Mouse (Mus musculus) forebrain, embryonic 15.5 days (tissue): ENCODE measurements around the gene Gm11639. TPM values are rescaled to one million over a fixed set of nuclear protein-coding genes. Genes with fewer than 3 reads are reported as not detected.

Source experiments
- ATAC-seq: fragments of 200-750 bp; cut with Nextera tagmentation; replicated peaks from 2 replicates; pipeline ENCODE4 v1.8.0; 2017; ENCODE audit warnings: mild to moderate bottlenecking, moderate TSS enrichment, moderate library complexity
- H3K27ac ChIP-seq: fragments of 300-500 bp; sonication (generic); replicated peaks from 2 replicates; pipeline ENCODE4 v1.5.1; 2015; ENCODE audit warnings: mild to moderate bottlenecking, inconsistent platforms
- H3K27me3 ChIP-seq: fragments of 300-500 bp; sonication (generic); 2 replicates; pipeline ENCODE4 v1.6.1; 2015; ENCODE audit warnings: inconsistent platforms
- H3K36me3 ChIP-seq: fragments of 300-500 bp; sonication (generic); 2 replicates; pipeline ENCODE4 v1.6.1; 2015; ENCODE audit warnings: mild to moderate bottlenecking, inconsistent platforms
- H3K4me1 ChIP-seq: fragments of 300-500 bp; sonication (generic); 2 replicates; pipeline ENCODE4 v1.6.1; 2015; ENCODE audit warnings: inconsistent platforms
- H3K4me2 ChIP-seq: fragments of 300-500 bp; sonication (generic); replicated peaks from 2 replicates; pipeline ENCODE4 v1.6.1; 2015; ENCODE audit warnings: mild to moderate bottlenecking, inconsistent platforms
- H3K4me3 ChIP-seq: fragments of 300-500 bp; sonication (generic); 2 replicates; pipeline ENCODE4 v1.5.1; 2015; ENCODE audit warnings: mild to moderate bottlenecking, inconsistent platforms
- H3K9ac ChIP-seq: fragments of 300-500 bp; sonication (generic); replicated peaks from 2 replicates; pipeline ENCODE4 v1.6.1; 2015; ENCODE audit warnings: mild to moderate bottlenecking, inconsistent platforms
- H3K9me3 ChIP-seq: fragments of 300-500 bp; sonication (generic); 2 replicates; pipeline ENCODE4 v1.6.1; 2016; ENCODE audit warnings: inconsistent platforms
- WGBS: fragments of 180-500 bp; shearing (Covaris S2); methylation state at CpG from one replicate; pipeline ENCODE4 v1.1.7; 2015; ENCODE audit warnings: mixed read lengths; 5-methylcytosine and 5-hydroxymethylcytosine counted together
- polyA plus RNA-seq: library from polyadenylated mRNA; unstranded; fragments of >200 nt; fragmentation: Nextera tagmentation; extraction: Ambion mirVana; gene quantifications from 2 replicates; pipeline ENCODE4 v1.2.1, GENCODE M21; 2015

Gene Gm11639
- polyA plus RNA-seq = 0.01 and 0.18 TPM in 2 replicates

GRCm38 (mm10) chr11:104685548-104685947 is at the start of gene Gm11639:
Gene Gm11639, plus strand, starts transcription at chr11:104685707.
- H3K9me3 ChIP-seq = no peaks in the 10 kb centered on the region
- WGBS = 27% methylated on average over 23 of the region's 23 CpGs
- H3K4me1 ChIP-seq = no peaks in the 10 kb centered on the region
- H3K9ac ChIP-seq = no peak within 1 kb of the TSS
- H3K27me3 ChIP-seq = no peaks in the 10 kb centered on the region
- ATAC-seq = no peak
- no peak within 1 kb of the TSS for H3K27ac ChIP-seq
- H3K4me3 ChIP-seq = no peak within 1 kb of the TSS
- H3K4me2 ChIP-seq = peak within 1 kb of the TSS; percentile 17; the same call in 1 of the 2 replicates
- no peaks in the 10 kb centered on the region for H3K36me3 ChIP-seq

GRCm38 (mm10) chr11:104637010-104637409 is 48.5 kb upstream of the Gm11639 start:
- no peak overlapping the region for H3K4me3 ChIP-seq
- ATAC-seq = no peak
- no peaks in the 10 kb centered on the region for H3K36me3 ChIP-seq
- 93% methylated on average over 14 of the region's 14 CpGs for WGBS
- no peaks in the 10 kb centered on the region for H3K27me3 ChIP-seq
- no peak overlapping the region for H3K27ac ChIP-seq
- no peak overlapping the region for H3K4me2 ChIP-seq
- H3K9me3 ChIP-seq = no peaks in the 10 kb centered on the region
- no peaks in the 10 kb centered on the region for H3K4me1 ChIP-seq
- H3K9ac ChIP-seq = no peak overlapping the region

- Histone ChIP-seq H3K36me3 (no peaks in the 10 kb centered on the region), H3K9ac (no peak overlapping the region)
- no peak for ATAC-seq
These were observed 47.5 kb upstream of the Gm11639 start for GRCm38 (mm10) chr11:104638006-104638405.

GRCm38 (mm10) chr11:104638906-104639305 is 46.6 kb upstream of the Gm11639 start:
- WGBS = 92% methylated on average over 2 of the region's 2 CpGs
- H3K36me3 ChIP-seq = no peaks in the 10 kb centered on the region
- no peak overlapping the region for H3K4me2 ChIP-seq
- H3K27ac ChIP-seq = no peak overlapping the region
- no peaks in the 10 kb centered on the region for H3K9me3 ChIP-seq
- ATAC-seq = no peak
- H3K4me1 ChIP-seq = no peaks in the 10 kb centered on the region
- H3K4me3 ChIP-seq = no peak overlapping the region
- H3K27me3 ChIP-seq = no peaks in the 10 kb centered on the region
- no peak overlapping the region for H3K9ac ChIP-seq

More at GRCm38 (mm10) chr11:104638006-104638405, 47.5 kb upstream of the Gm11639 start:
- no peaks in the 10 kb centered on the region for H3K9me3 ChIP-seq
- no peak overlapping the region for H3K4me3 ChIP-seq
- no peaks in the 10 kb centered on the region for H3K4me1 ChIP-seq
- no peak overlapping the region for H3K4me2 ChIP-seq
- 53% methylated on average over 5 of the region's 5 CpGs for WGBS
- H3K27ac ChIP-seq = no peak overlapping the region
- H3K27me3 ChIP-seq = no peaks in the 10 kb centered on the region

- ATAC-seq = no peak
- H3K27me3 ChIP-seq = no peaks in the 10 kb centered on the region
- WGBS = 87% methylated on average over 9 of the region's 9 CpGs
- H3K27ac ChIP-seq = no peak overlapping the region
- no peaks in the 10 kb centered on the region for H3K36me3 ChIP-seq
- no peak overlapping the region for H3K4me2 ChIP-seq
- no peak overlapping the region for H3K4me3 ChIP-seq
- no peak overlapping the region for H3K9ac ChIP-seq
- H3K4me1 ChIP-seq = no peaks in the 10 kb centered on the region
- no peaks in the 10 kb centered on the region for H3K9me3 ChIP-seq
These were observed 45.9 kb upstream of the Gm11639 start for GRCm38 (mm10) chr11:104639634-104640033.

GRCm38 (mm10) chr11:104640894-104641293 is 44.6 kb upstream of the Gm11639 start:
- no peak overlapping the region for H3K4me2 ChIP-seq
- 79% methylated on average over 10 of the region's 10 CpGs for WGBS
- H3K36me3 ChIP-seq = no peaks in the 10 kb centered on the region
- H3K4me3 ChIP-seq = no peak overlapping the region
- H3K9me3 ChIP-seq = no peaks in the 10 kb centered on the region
- ATAC-seq = no peak
- H3K4me1 ChIP-seq = no peaks in the 10 kb centered on the region
- H3K9ac ChIP-seq = no peak overlapping the region
- H3K27ac ChIP-seq = no peak overlapping the region
- H3K27me3 ChIP-seq = no peaks in the 10 kb centered on the region

GRCm38 (mm10) chr11:104643236-104643635 is 42.3 kb upstream of the Gm11639 start:
- 79% methylated on average over 4 of the region's 4 CpGs for WGBS
- no peak overlapping the region for H3K4me2 ChIP-seq
- H3K36me3 ChIP-seq = no peaks in the 10 kb centered on the region
- H3K9ac ChIP-seq = no peak overlapping the region
- no peaks in the 10 kb centered on the region for H3K9me3 ChIP-seq
- H3K4me1 ChIP-seq = no peaks in the 10 kb centered on the region
- no peak for ATAC-seq
- H3K27ac ChIP-seq = no peak overlapping the region
- no peaks in the 10 kb centered on the region for H3K27me3 ChIP-seq
- H3K4me3 ChIP-seq = no peak overlapping the region

- no peak for ATAC-seq
- no peak overlapping the region for H3K9ac ChIP-seq
- no peak overlapping the region for H3K4me2 ChIP-seq
- no peak overlapping the region for H3K27ac ChIP-seq
- no peaks in the 10 kb centered on the region for H3K4me1 ChIP-seq
- WGBS = 92% methylated on average over 6 of the region's 6 CpGs
- H3K4me3 ChIP-seq = no peak overlapping the region
- no peaks in the 10 kb centered on the region for H3K36me3 ChIP-seq
- H3K27me3 ChIP-seq = no peaks in the 10 kb centered on the region
- no peaks in the 10 kb centered on the region for H3K9me3 ChIP-seq
These were observed 40.1 kb upstream of the Gm11639 start for GRCm38 (mm10) chr11:104645402-104645801.

- no peaks in the 10 kb centered on the region for H3K27me3 ChIP-seq
- ATAC-seq = no peak
- WGBS = 81% methylated on average over 4 of the region's 4 CpGs
- no peak overlapping the region for H3K9ac ChIP-seq
- no peaks in the 10 kb centered on the region for H3K4me1 ChIP-seq
- no peak overlapping the region for H3K27ac ChIP-seq
- H3K36me3 ChIP-seq = no peaks in the 10 kb centered on the region
- H3K9me3 ChIP-seq = no peaks in the 10 kb centered on the region
- H3K4me3 ChIP-seq = no peak overlapping the region
- no peak overlapping the region for H3K4me2 ChIP-seq
These were observed 39.3 kb upstream of the Gm11639 start for GRCm38 (mm10) chr11:104646173-104646572.

- H3K9me3 ChIP-seq = no peaks in the 10 kb centered on the region
These were observed 38.9 kb upstream of the Gm11639 start for GRCm38 (mm10) chr11:104646611-104647010.

GRCm38 (mm10) chr11:104647188-104647867 is 38.2 kb upstream of the Gm11639 start:
- no peak for ATAC-seq
- Histone ChIP-seq H3K4me3 (no peak overlapping the region), H3K4me1 (no peaks in the 10 kb centered on the region), H3K9me3 (no peaks in the 10 kb centered on the region), H3K4me2 (no peak overlapping the region), H3K36me3 (no peaks in the 10 kb centered on the region), H3K9ac (no peak overlapping the region), H3K27ac (no peak overlapping the region), H3K27me3 (no peaks in the 10 kb centered on the region)
- WGBS = 63% methylated on average over 8 of the region's 8 CpGs

More at GRCm38 (mm10) chr11:104646611-104647010, 38.9 kb upstream of the Gm11639 start:
- ATAC-seq = no peak
- Histone ChIP-seq H3K36me3 (no peaks in the 10 kb centered on the region), H3K27ac (no peak overlapping the region), H3K4me3 (no peak overlapping the region), H3K4me1 (no peaks in the 10 kb centered on the region), H3K9ac (no peak overlapping the region), H3K27me3 (no peaks in the 10 kb centered on the region), H3K4me2 (no peak overlapping the region)
- WGBS = 82% methylated on average over 5 of the region's 5 CpGs

GRCm38 (mm10) chr11:104648571-104648970 is 36.9 kb upstream of the Gm11639 start:
- Histone ChIP-seq H3K4me2 (no peak overlapping the region), H3K27me3 (no peaks in the 10 kb centered on the region), H3K9ac (no peak overlapping the region), H3K27ac (no peak overlapping the region), H3K4me3 (no peak overlapping the region), H3K9me3 (no peaks in the 10 kb centered on the region), H3K4me1 (no peaks in the 10 kb centered on the region), H3K36me3 (no peaks in the 10 kb centered on the region)
- no peak for ATAC-seq
- WGBS = 61% methylated on average over 3 of the region's 3 CpGs

- Histone ChIP-seq H3K36me3 (no peaks in the 10 kb centered on the region), H3K9me3 (no peaks in the 10 kb centered on the region), H3K27ac (no peak overlapping the region), H3K4me2 (no peak overlapping the region), H3K9ac (no peak overlapping the region), H3K4me3 (no peak overlapping the region), H3K27me3 (no peaks in the 10 kb centered on the region), H3K4me1 (no peaks in the 10 kb centered on the region)
- 97% methylated on average over 4 of the region's 4 CpGs for WGBS
- ATAC-seq = no peak
These were observed 24.9 kb upstream of the Gm11639 start for GRCm38 (mm10) chr11:104660599-104660998.
